Mouse (Mus musculus): ENCODE measurements at regions not wholly inside any gene's neighbourhood (a gene's known extent, or its start where the extent isn't known, plus 50 kb on each side); places are given as distances from the start of the nearest gene placed in this dataset.
A peak's percentile ranks its signal among the peaks of the same experiment; 100 is the strongest.

DNA sequence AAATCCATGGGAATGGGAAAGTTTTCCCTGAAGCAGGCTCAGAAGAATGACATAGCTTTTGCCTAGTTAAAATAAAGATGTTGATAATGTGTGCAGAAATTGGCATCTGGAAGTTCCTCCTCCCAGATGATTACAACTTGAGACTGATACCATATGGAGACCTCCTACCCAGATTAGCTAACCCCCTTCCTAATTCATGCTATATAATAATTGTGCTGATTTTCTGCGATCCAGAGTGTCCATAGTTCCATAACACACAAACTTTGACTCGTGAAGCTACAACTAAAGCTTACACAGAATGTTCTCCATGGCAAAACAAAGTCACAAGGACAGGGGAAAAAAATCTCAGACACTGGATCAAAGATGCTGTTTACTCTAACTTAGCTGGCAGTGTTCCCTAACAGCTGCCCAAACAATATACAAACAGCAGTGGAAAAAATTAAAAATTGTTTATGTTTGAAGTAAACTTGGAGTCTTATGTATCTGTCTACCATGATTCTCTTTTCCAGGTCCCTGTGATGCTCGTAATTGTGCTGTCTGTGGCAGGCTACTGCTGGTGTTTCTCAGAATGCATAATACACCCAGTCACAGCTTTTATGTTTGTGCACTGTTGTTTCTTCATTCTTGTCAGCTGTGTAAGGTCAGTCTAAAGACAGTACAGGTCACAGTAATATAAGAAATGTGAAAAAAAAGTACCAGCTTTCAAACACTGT is 1978.8 kb upstream of the A830018L16Rik start:
- DNase-seq, result no peak

DNA sequence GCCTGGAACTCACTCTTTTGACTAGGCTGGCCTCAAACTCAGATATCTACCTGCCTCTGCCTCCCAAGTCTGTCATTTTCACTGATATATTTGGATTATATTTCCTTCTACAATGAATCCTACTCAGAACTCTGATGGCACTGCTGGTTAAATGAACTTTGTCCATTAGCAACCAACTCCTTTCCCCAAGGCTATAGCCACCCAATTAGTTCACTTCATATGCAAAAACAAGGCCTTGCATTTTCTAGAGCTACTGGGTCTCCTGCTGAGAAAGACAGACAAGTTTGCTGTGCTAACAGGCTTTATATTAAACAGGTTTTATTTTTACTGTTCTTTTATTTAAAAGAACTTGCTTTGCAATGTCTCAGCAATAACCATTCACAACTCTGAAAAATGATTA is 1971.0 kb upstream of the A830018L16Rik start:
- no peak for DNase-seq

DNA sequence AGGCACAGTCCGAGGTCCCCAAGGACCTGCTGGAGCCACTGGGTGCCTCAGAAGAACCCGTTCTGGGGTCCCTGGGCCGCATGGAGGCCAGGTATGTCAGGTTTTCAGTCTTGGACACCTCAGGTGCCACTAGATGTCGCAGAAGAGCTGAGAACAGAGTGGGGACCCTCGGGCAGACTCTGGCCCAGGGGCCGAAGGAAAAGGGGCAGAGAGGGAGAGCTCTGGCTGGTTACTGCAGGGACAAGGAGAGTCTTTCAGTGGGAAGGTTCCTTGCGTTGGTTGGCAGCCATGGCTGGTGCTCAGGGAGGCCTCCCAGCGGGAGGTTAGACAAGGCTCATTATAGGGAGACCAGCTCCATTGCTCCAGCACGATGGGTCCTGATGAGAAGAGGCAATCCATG is 1944.4 kb upstream of the A830018L16Rik start:
- peak; percentile 6 for DNase-seq

DNA sequence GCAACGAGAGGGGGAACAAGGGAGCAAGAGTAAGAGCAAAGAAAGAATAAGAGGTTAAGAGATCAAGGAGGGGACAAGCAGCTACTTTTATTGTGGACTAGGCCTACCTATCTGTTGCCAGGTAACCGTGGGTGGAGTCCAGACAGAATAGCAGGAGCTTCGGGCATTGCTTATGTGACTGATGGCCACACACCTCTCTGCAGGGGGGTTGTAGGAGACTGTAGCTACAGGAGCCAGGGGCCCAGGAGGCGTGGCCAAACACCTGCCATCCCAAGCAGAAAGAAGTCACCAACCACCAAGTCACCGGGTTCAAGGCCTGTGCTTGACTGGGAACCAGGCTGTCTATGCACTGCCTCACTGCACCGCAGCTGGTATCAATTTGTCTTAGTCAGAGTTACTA is 1943.9 kb upstream of the A830018L16Rik start:
- no peak for DNase-seq
